In the genomic region with DNA sequence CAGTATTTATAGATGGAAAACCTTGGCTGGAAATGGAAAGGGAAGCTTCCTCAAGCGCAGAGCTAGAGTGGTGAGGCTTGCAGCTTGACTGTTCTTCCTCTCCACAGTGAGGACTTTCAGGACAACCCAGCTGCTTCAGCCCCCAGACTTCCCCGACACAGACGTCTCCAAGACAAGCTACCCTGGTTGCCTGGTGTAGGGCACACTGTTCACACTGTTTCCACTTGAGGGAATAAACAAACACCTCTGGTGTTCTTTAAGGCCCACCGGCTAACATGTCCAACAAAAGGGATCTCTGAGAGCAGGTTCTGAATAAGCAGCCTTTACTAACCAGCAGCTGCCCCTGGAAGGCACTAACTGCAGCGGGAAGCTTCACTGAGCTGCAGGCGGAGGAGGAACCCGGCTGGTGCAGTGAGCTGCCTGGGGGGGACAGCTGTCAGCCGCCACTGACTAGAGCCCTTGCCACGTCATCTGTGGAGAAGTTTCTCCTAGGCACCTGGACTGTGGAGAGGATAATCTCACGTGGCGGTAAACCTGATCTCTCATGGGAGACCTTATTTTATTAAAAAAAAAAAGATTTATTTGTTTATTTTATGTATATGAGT, we compare ENCODE assay signal across 20 mouse cellular contexts. TPM values are rescaled to one million over a fixed set of nuclear protein-coding genes. Genes with fewer than 3 reads are reported as not detected.
DNase-seq lines count a peak whose midpoint lies in the region; ATAC-seq and TF ChIP-seq lines count a peak whose summit lies in the region.
"Had no signal": no experiment of that assay in that cellular context is flagged by ENCODE, and none has a peak within 500 bp of the region (broad histone marks: within the 10 kb centered on the region; RNA-seq: fewer than 3 reads in every experiment).

No protein-coding gene starts in this region.

- H3K27ac ChIP-seq in kidney, embryonic 15.5 days = peak overlapping the region; percentile 50; the same call in 1 of the 2 replicates
- peak overlapping the region; percentile 55 for H3K27ac ChIP-seq in left cerebral cortex, adult 2 months
- peak overlapping the region; percentile 40; the same call in 1 of the 2 replicates for H3K27ac ChIP-seq in limb, embryonic 15.5 days
- no peak overlapping the region for H3K27ac ChIP-seq in intestine, postnatal 0 days (ENCODE audit: low read depth, low read length)

- 50% methylated on average over 11 of the region's 11 CpGs for WGBS in kidney, embryonic 15.5 days
- 49% methylated on average over 11 of the region's 11 CpGs for WGBS in limb, embryonic 15.5 days
- WGBS in intestine, postnatal 0 days = 65% methylated on average over 11 of the region's 11 CpGs

- peaks cover 52% of the 10 kb centered on the region for H3K4me1 ChIP-seq in kidney, embryonic 15.5 days
- H3K4me1 ChIP-seq in limb, embryonic 15.5 days = peaks cover 26% of the 10 kb centered on the region
- H3K4me1 ChIP-seq in intestine, postnatal 0 days (replicated peaks; ENCODE audit: control insufficient read depth, insufficient read depth, low read length) = peaks cover 14% of the 10 kb centered on the region

- no peak for TF ChIP-seq CTCF in left cerebral cortex, adult 2 months (IDR thresholded peaks at IDR 0.05)
- TF ChIP-seq CTCF in intestine, postnatal 0 days (IDR thresholded peaks at IDR 0.05; ENCODE audit: low read depth) = no peak

- intact Hi-C loops in left cerebral cortex, adult 2 months (cut with DNase I) = loop anchor here (10.0 kb wide), 1 partner anchor 472 kb away; a partner anchor contains a TSS

- no peak overlapping the region for H3K4me3 ChIP-seq in kidney, embryonic 15.5 days (replicated peaks)
- H3K4me3 ChIP-seq in left cerebral cortex, adult 2 months = no peak overlapping the region
- H3K4me3 ChIP-seq in limb, embryonic 15.5 days = no peak overlapping the region
- H3K4me3 ChIP-seq in intestine, postnatal 0 days (ENCODE audit: low read depth, low read length) = no peak overlapping the region
- H3K4me3 ChIP-seq: heart, embryonic 12.5 days had no signal

- H3K36me3 ChIP-seq in kidney, embryonic 15.5 days = no peaks in the 10 kb centered on the region
- H3K36me3 ChIP-seq in limb, embryonic 15.5 days = no peaks in the 10 kb centered on the region
- no peaks in the 10 kb centered on the region for H3K36me3 ChIP-seq in intestine, postnatal 0 days (ENCODE audit: control insufficient read depth, insufficient read depth)
- H3K36me3 ChIP-seq: heart, embryonic 12.5 days had no signal

- no peak for ATAC-seq in kidney, embryonic 15.5 days (replicated peaks; ENCODE audit: low FRiP score)
- no peak for ATAC-seq in limb, embryonic 15.5 days (ENCODE audit: insufficient number of reproducible peaks, low FRiP score, low TSS enrichment, low read depth)
- no peak for ATAC-seq in intestine, postnatal 0 days

- no peaks in the 10 kb centered on the region for H3K9me3 ChIP-seq in kidney, embryonic 15.5 days (replicated peaks)
- H3K9me3 ChIP-seq in limb, embryonic 15.5 days = no peaks in the 10 kb centered on the region
- H3K9me3 ChIP-seq in intestine, postnatal 0 days (ENCODE audit: control insufficient read depth) = no peaks in the 10 kb centered on the region
- H3K9me3 ChIP-seq: G1E; heart, embryonic 12.5 days had no signal

- DNase-seq in kidney, adult 9 months = no peak
- no peak for DNase-seq in left cerebral cortex, adult 2 months (ENCODE audit: extremely low spot score in 1 of 2, low spot score in 2 of 2)
- DNase-seq in left cerebral cortex, adult 11 months (ENCODE audit: low spot score) = no peak
- peak; percentile 67 for DNase-seq in A20 (ENCODE audit: low read depth, low spot score)
- DNase-seq: cerebellum, adult 11-12 months; gastrocnemius, postnatal 36 days; heart, postnatal 36 days; retina, postnatal 1 day had no signal

- no peak overlapping the region for H3K9ac ChIP-seq in kidney, embryonic 15.5 days
- no peak overlapping the region for H3K9ac ChIP-seq in limb, embryonic 15.5 days
- no peak overlapping the region for H3K9ac ChIP-seq in intestine, postnatal 0 days (ENCODE audit: low read depth, low read length)
- H3K9ac ChIP-seq: heart, embryonic 12.5 days had no signal

- no peak overlapping the region for H3K4me2 ChIP-seq in kidney, embryonic 15.5 days
- no peak overlapping the region for H3K4me2 ChIP-seq in limb, embryonic 15.5 days
- H3K4me2 ChIP-seq in intestine, postnatal 0 days (replicated peaks; ENCODE audit: low read depth) = no peak overlapping the region
- H3K4me2 ChIP-seq: heart, embryonic 12.5 days had no signal

- H3K27me3 ChIP-seq in kidney, embryonic 15.5 days = peaks cover 18% of the 10 kb centered on the region
- peaks cover 22% of the 10 kb centered on the region for H3K27me3 ChIP-seq in limb, embryonic 15.5 days
- H3K27me3 ChIP-seq in intestine, postnatal 0 days (replicated peaks; ENCODE audit: control insufficient read depth, insufficient read depth, low read length) = 0 out of 2 replicates have a peak, but pooled peaks cover 4% of the 10 kb centered on the region

RNA-seq across cellular contexts. Expression of a gene that starts 5.6 kb away (rescaled TPM):
- 16.7 and 19.0 TPM in 2 replicates for polyA plus RNA-seq in kidney, embryonic 15.5 days (2015; fragmentation: Nextera tagmentation; extraction: Ambion mirVana)
- under 1 TPM; 0.28 to 0.32 TPM for total RNA-seq in left cerebral cortex, adult 2 months (2021)
- polyA plus RNA-seq in limb, embryonic 15.5 days (2015; fragmentation: Nextera tagmentation; extraction: Ambion mirVana) = 4.1 and 6.3 TPM in 2 replicates
- polyA plus RNA-seq in intestine, postnatal 0 days (2015; fragmentation: Nextera tagmentation; extraction: Ambion mirVana) = 1.8 and 2.0 TPM in 2 replicates
- total RNA-seq: heart, postnatal 36 days had no signal
- polyA plus RNA-seq: neural tube, embryonic 14.5 days had no signal

RNA-seq across cellular contexts. Expression of a gene that starts 21.2 kb away (rescaled TPM):
- 0.32 and 0.37 TPM in 2 replicates for polyA plus RNA-seq in kidney, embryonic 15.5 days (2015; fragmentation: Nextera tagmentation; extraction: Ambion mirVana)
- under 1 TPM; 0.18 to 0.23 TPM for total RNA-seq in left cerebral cortex, adult 2 months (2021)
- 0.81 and 0.84 TPM in 2 replicates for polyA plus RNA-seq in limb, embryonic 15.5 days (2015; fragmentation: Nextera tagmentation; extraction: Ambion mirVana)
- polyA plus RNA-seq in intestine, postnatal 0 days (2015; fragmentation: Nextera tagmentation; extraction: Ambion mirVana) = 0.09 and 0.13 TPM in 2 replicates
- polyA plus RNA-seq: embryonic facial prominence, embryonic 11.5 days; neural tube, embryonic 14.5 days had no signal

RNA-seq across cellular contexts. Expression of a gene that starts 25.3 kb away (rescaled TPM):
- polyA plus RNA-seq in kidney, embryonic 15.5 days (2015; fragmentation: Nextera tagmentation; extraction: Ambion mirVana) = 3.3 and 3.8 TPM in 2 replicates
- total RNA-seq in left cerebral cortex, adult 2 months (2021) = 1 to 10 TPM; 1.2 TPM
- 5.3 and 6.1 TPM in 2 replicates for polyA plus RNA-seq in limb, embryonic 15.5 days (2015; fragmentation: Nextera tagmentation; extraction: Ambion mirVana)
- polyA plus RNA-seq in intestine, postnatal 0 days (2015; fragmentation: Nextera tagmentation; extraction: Ambion mirVana) = 5.2 and 5.8 TPM in 2 replicates

RNA-seq across cellular contexts. Expression of a gene that starts 29.3 kb away (rescaled TPM):
- not detected in 2 replicates for polyA plus RNA-seq in kidney, embryonic 15.5 days (2015; fragmentation: Nextera tagmentation; extraction: Ambion mirVana)
- total RNA-seq in left cerebral cortex, adult 2 months (2021) = not detected
- polyA plus RNA-seq in limb, embryonic 15.5 days (2015; fragmentation: Nextera tagmentation; extraction: Ambion mirVana) = not detected in 2 replicates
- 175 and 225 TPM in 2 replicates for polyA plus RNA-seq in intestine, postnatal 0 days (2015; fragmentation: Nextera tagmentation; extraction: Ambion mirVana)
- total RNA-seq: adrenal gland, adult 18-20 months; gastrocnemius, postnatal 36 days; heart, postnatal 36 days; layer of hippocampus, postnatal 36 days; monocyte, adult 5-6 weeks had no signal
- polyA plus RNA-seq: embryonic facial prominence, embryonic 11.5 days; G1E; heart, embryonic 12.5 days; limb, embryonic 14.5 days; lung, embryonic 16.5 days; neural tube, embryonic 14.5 days had no signal
